Mouse (Mus musculus): ENCODE data around the gene Mia2. TPM values are rescaled to one million over a fixed set of nuclear protein-coding genes. Genes with fewer than 3 reads are reported as not detected.
A peak's percentile ranks its signal among the peaks of the same experiment; 100 is the strongest.

Gene Mia2
- total RNA-seq, 2 experiments from 2014 or later = 40.1 to 46.1 TPM

GRCm38 (mm10) chr12:59137031-59137430 lies 41.4 kb downstream of the Mia2 start:
- intact Hi-C loops (cut with DNase I) = no loop called here
- no peak for DNase-seq (ENCODE audit: low spot score in 2 of 2)

- intact Hi-C loops (cut with DNase I) = no loop called here
Measured at GRCm38 (mm10) chr12:59139372-59139771, 43.8 kb downstream of the Mia2 start.

GRCm38 (mm10) chr12:59145130-59145529 lies 49.5 kb downstream of the Mia2 start:
- DNase-seq (ENCODE audit: low spot score in 2 of 2) = no peak
- intact Hi-C loops (cut with DNase I) = no loop called here

More at GRCm38 (mm10) chr12:59139372-59139771, 43.8 kb downstream of the Mia2 start:
- DNase-seq (ENCODE audit: low spot score in 2 of 2) = no peak

- DNase-seq (ENCODE audit: low spot score in 2 of 2) = no peak
- intact Hi-C loops (cut with DNase I) = no loop called here
Measured at GRCm38 (mm10) chr12:59149691-59150090, 54.1 kb downstream of the Mia2 start.

- intact Hi-C loops (cut with DNase I) = no loop called here
- DNase-seq (ENCODE audit: low spot score in 2 of 2) = no peak
Measured at GRCm38 (mm10) chr12:59161091-59161490, 65.5 kb downstream of the Mia2 start.

- no peak for DNase-seq (ENCODE audit: low spot score in 2 of 2)
- intact Hi-C loops (cut with DNase I) = no loop called here
Measured at GRCm38 (mm10) chr12:59162797-59163196, 67.2 kb downstream of the Mia2 start.

GRCm38 (mm10) chr12:59164522-59164921 lies 68.9 kb downstream of the Mia2 start:
- no peak for DNase-seq (ENCODE audit: low spot score in 2 of 2)
- intact Hi-C loops (cut with DNase I) = no loop called here

GRCm38 (mm10) chr12:59166557-59166956 lies 71.0 kb downstream of the Mia2 start:
- intact Hi-C loops (cut with DNase I) = no loop called here
- no peak for DNase-seq (ENCODE audit: low spot score in 2 of 2)

GRCm38 (mm10) chr12:59169935-59170334 lies 74.3 kb downstream of the Mia2 start:
- intact Hi-C loops (cut with DNase I) = no loop called here
- no peak for DNase-seq (ENCODE audit: low spot score in 2 of 2)

GRCm38 (mm10) chr12:59177814-59178213 lies 82.2 kb downstream of the Mia2 start:
- intact Hi-C loops (cut with DNase I) = no loop called here
- DNase-seq (ENCODE audit: low spot score in 2 of 2) = peak; percentile 50 to 69

- intact Hi-C loops (cut with DNase I) = no loop called here
- DNase-seq (ENCODE audit: low spot score in 2 of 2) = peak in 1 of 2 experiments; percentile 48
Measured at GRCm38 (mm10) chr12:59188086-59188682, 92.6 kb downstream of the Mia2 start.

- DNase-seq (ENCODE audit: low spot score in 2 of 2) = no peak
- intact Hi-C loops (cut with DNase I) = no loop called here
Measured at GRCm38 (mm10) chr12:59193637-59194036, 98.0 kb downstream of the Mia2 start.

- no peak for DNase-seq (ENCODE audit: low spot score in 2 of 2)
- intact Hi-C loops (cut with DNase I) = no loop called here
Measured at GRCm38 (mm10) chr12:59194341-59195003, 98.9 kb downstream of the Mia2 start.

- intact Hi-C loops (cut with DNase I) = no loop called here
- DNase-seq (ENCODE audit: low spot score in 2 of 2) = no peak
Measured at GRCm38 (mm10) chr12:59195065-59195464, 99.5 kb downstream of the Mia2 start.

GRCm38 (mm10) chr12:59195941-59196340 lies 100.3 kb downstream of the Mia2 start:
- DNase-seq (ENCODE audit: low spot score in 2 of 2) = no peak
- intact Hi-C loops (cut with DNase I) = no loop called here

- intact Hi-C loops (cut with DNase I) = no loop called here
- DNase-seq (ENCODE audit: low spot score in 2 of 2) = no peak
Measured at GRCm38 (mm10) chr12:59198750-59199149, 103.2 kb downstream of the Mia2 start.

- intact Hi-C loops (cut with DNase I) = no loop called here
- no peak for DNase-seq (ENCODE audit: low spot score in 2 of 2)
Measured at GRCm38 (mm10) chr12:59199361-59199760, 103.8 kb downstream of the Mia2 start.

- intact Hi-C loops (cut with DNase I) = no loop called here
- DNase-seq (ENCODE audit: low spot score in 2 of 2) = no peak
Measured at GRCm38 (mm10) chr12:59205571-59205970, 110.0 kb downstream of the Mia2 start.

- intact Hi-C loops (cut with DNase I) = no loop called here
- DNase-seq (ENCODE audit: low spot score in 2 of 2) = no peak
Measured at GRCm38 (mm10) chr12:59206208-59206999, 110.8 kb downstream of the Mia2 start.

- intact Hi-C loops (cut with DNase I) = no loop called here
- DNase-seq (ENCODE audit: low spot score in 2 of 2) = no peak
Measured at GRCm38 (mm10) chr12:59207000-59207390, 111.4 kb downstream of the Mia2 start.

- intact Hi-C loops (cut with DNase I) = no loop called here
- no peak for DNase-seq (ENCODE audit: low spot score in 2 of 2)
Measured at GRCm38 (mm10) chr12:59207814-59208213, 112.2 kb downstream of the Mia2 start.
